Mouse (Mus musculus) embryonic fibroblast, embryonic 13.5 days (primary cell): ENCODE measurements around the gene Sapcd2.

Experiments
- CTCF ChIP-seq: IDR thresholded peaks from 2 replicates; pipeline ENCODE4 v1.5.1; 2011; ENCODE audit warnings: mild to moderate bottlenecking, control low read depth, low read length, moderate library complexity, borderline replicate concordance; ENCODE audit not compliant: insufficient read depth
- POLR2A ChIP-seq: IDR thresholded peaks from 2 replicates; pipeline ENCODE4 v1.6.1; 2011; ENCODE audit warnings: low read depth, mild to moderate bottlenecking, control low read depth, low read length, moderate library complexity

- TF ChIP-seq POLR2A (no peak), CTCF (no peak)
Observed at GRCm38 (mm10) chr2:25422587-25423410, 50.7 kb downstream of the Sapcd2 start, which contains the start of gene Fut7.
